Mouse (Mus musculus) gastrocnemius, adult 8-10 months (tissue): ENCODE measurements around the gene Spock2. TPM values are rescaled to one million over a fixed set of nuclear protein-coding genes. Genes with fewer than 3 reads are reported as not detected.
A peak's percentile ranks its signal among the peaks of the same experiment; 100 is the strongest.
"Not testable (repeated sequence)": the region's sequence is repeated elsewhere in the genome, so short reads cannot be mapped to it uniquely, and the experiment has no call there.

Experiments used
- DNase-seq, 2 experiments: peaks; one replicate each; pipeline ENCODE4 v3.0.0; 2022; ENCODE audit warnings: low spot score in 2 of 2
- total RNA-seq, 4 experiments: library from RNA; stranded (reverse); gene quantifications; 2 replicates each; pipeline ENCODE4 v1.2.4; 2022

The Spock2 gene
- total RNA-seq, 4 experiments from 2014 or later: 2.8 to 7.0 (median 5.4) TPM

GRCm38 (mm10) chr10:60147510-60148047 is 41.6 kb downstream of the Spock2 start:
- not testable (repeated sequence) for DNase-seq

GRCm38 (mm10) chr10:60148087-60148486 is 42.1 kb downstream of the Spock2 start:
- DNase-seq: peak; percentile 48 to 49

- DNase-seq: no peak
Measured at GRCm38 (mm10) chr10:60151107-60151663, 45.2 kb downstream of the Spock2 start.

GRCm38 (mm10) chr10:60156016-60156415 is 50.0 kb downstream of the Spock2 start:
- no peak for DNase-seq

- DNase-seq: no peak
Measured at GRCm38 (mm10) chr10:60158144-60158543, 52.1 kb downstream of the Spock2 start.

- DNase-seq: not testable (repeated sequence)
Measured at GRCm38 (mm10) chr10:60161397-60161796, 55.4 kb downstream of the Spock2 start.

- not testable (repeated sequence) for DNase-seq
Measured at GRCm38 (mm10) chr10:60162184-60162972, 56.4 kb downstream of the Spock2 start.

GRCm38 (mm10) chr10:60162973-60163255 is 56.9 kb downstream of the Spock2 start:
- DNase-seq: no peak

- no peak for DNase-seq
Measured at GRCm38 (mm10) chr10:60164869-60165268, 58.9 kb downstream of the Spock2 start.

- DNase-seq: no peak
Measured at GRCm38 (mm10) chr10:60166068-60166467, 60.0 kb downstream of the Spock2 start.

- DNase-seq: no peak
Measured at GRCm38 (mm10) chr10:60168306-60168705, 62.3 kb downstream of the Spock2 start.

- no peak for DNase-seq
Measured at GRCm38 (mm10) chr10:60168960-60169359, 62.9 kb downstream of the Spock2 start.

- no peak for DNase-seq
Measured at GRCm38 (mm10) chr10:60170326-60171089, 64.5 kb downstream of the Spock2 start.

- DNase-seq: no peak
Measured at GRCm38 (mm10) chr10:60171368-60171767, 65.3 kb downstream of the Spock2 start.

- no peak for DNase-seq
Measured at GRCm38 (mm10) chr10:60172306-60172705, 66.3 kb downstream of the Spock2 start.

GRCm38 (mm10) chr10:60173035-60173434 is 67.0 kb downstream of the Spock2 start:
- DNase-seq: no peak

GRCm38 (mm10) chr10:60174506-60174905 is 68.5 kb downstream of the Spock2 start:
- DNase-seq: no peak

- DNase-seq: not testable (repeated sequence)
Measured at GRCm38 (mm10) chr10:60175306-60175705, 69.3 kb downstream of the Spock2 start.
